Mouse (Mus musculus) limb, embryonic 15.5 days (tissue): ENCODE results near the gene Ccdc8. TPM values are rescaled to one million over a fixed set of nuclear protein-coding genes. Genes with fewer than 3 reads are reported as not detected.
"Not testable (repeated sequence)": the region's sequence is repeated elsewhere in the genome, so short reads cannot be mapped to it uniquely, and the experiment has no call there.

Experiments
- ATAC-seq: fragments of 200-750 bp; cut with Nextera tagmentation; 2 replicates; pipeline ENCODE4 v1.8.0; 2017; ENCODE audit warnings: low read depth, moderate TSS enrichment; ENCODE audit not compliant: insufficient number of reproducible peaks, low FRiP score, low TSS enrichment
- H3K27ac ChIP-seq: fragments of 300-500 bp; sonication (generic); 2 replicates; pipeline ENCODE4 v1.5.1; 2015; ENCODE audit warnings: moderate library complexity, mild to moderate bottlenecking, inconsistent platforms
- H3K27me3 ChIP-seq: fragments of 300-500 bp; sonication (generic); 2 replicates; pipeline ENCODE4 v1.6.1; 2015; ENCODE audit warnings: inconsistent platforms
- H3K36me3 ChIP-seq: fragments of 300-500 bp; sonication (generic); 2 replicates; pipeline ENCODE4 v1.6.1; 2015; ENCODE audit warnings: inconsistent platforms
- H3K4me1 ChIP-seq: fragments of 300-500 bp; sonication (generic); 2 replicates; pipeline ENCODE4 v1.6.1; 2015; ENCODE audit warnings: inconsistent platforms
- H3K4me2 ChIP-seq: fragments of 300-500 bp; sonication (generic); 2 replicates; pipeline ENCODE4 v1.6.1; 2015; ENCODE audit warnings: mild to moderate bottlenecking, inconsistent platforms
- H3K4me3 ChIP-seq: fragments of 300-500 bp; sonication (generic); 2 replicates; pipeline ENCODE4 v1.5.1; 2015; ENCODE audit warnings: mild to moderate bottlenecking, inconsistent platforms
- H3K9ac ChIP-seq: fragments of 300-500 bp; sonication (generic); 2 replicates; pipeline ENCODE4 v1.6.1; 2015; ENCODE audit warnings: inconsistent platforms
- H3K9me3 ChIP-seq: fragments of 300-500 bp; sonication (generic); 2 replicates; pipeline ENCODE4 v1.6.1; 2016; ENCODE audit warnings: inconsistent platforms
- WGBS: fragments of 180-500 bp; shearing (Covaris S2); methylation state at CpG from one replicate; pipeline ENCODE4 v1.1.7; 2015; 5-methylcytosine and 5-hydroxymethylcytosine counted together
- polyA plus RNA-seq: library from polyadenylated mRNA; unstranded; fragments of >200 nt; fragmentation: Nextera tagmentation; extraction: Ambion mirVana; gene quantifications from 2 replicates; pipeline ENCODE4 v1.2.1, GENCODE M21; 2015

The Ccdc8 gene
- polyA plus RNA-seq, 1 experiment from 2014 or later = 40.8 TPM

- Histone ChIP-seq H3K4me3 (no peak overlapping the region), H3K36me3 (no peaks in the 10 kb centered on the region), H3K4me1 (peaks cover 44% of the 10 kb centered on the region), H3K27ac (no peak overlapping the region), H3K4me2 (0 out of 2 replicates have a peak overlapping the region, but pooled peaks have one; percentile 8), H3K9me3 (no peaks in the 10 kb centered on the region), H3K27me3 (peaks cover 33% of the 10 kb centered on the region), H3K9ac (no peak overlapping the region)
- WGBS = 24% methylated on average over 18 of the region's 18 CpGs
- ATAC-seq = peak; percentile 40; the same call in 1 of the 2 replicates
Observed at GRCm38 (mm10) chr7:16950861-16951635, 41.5 kb upstream of the Ccdc8 start.

DNA sequence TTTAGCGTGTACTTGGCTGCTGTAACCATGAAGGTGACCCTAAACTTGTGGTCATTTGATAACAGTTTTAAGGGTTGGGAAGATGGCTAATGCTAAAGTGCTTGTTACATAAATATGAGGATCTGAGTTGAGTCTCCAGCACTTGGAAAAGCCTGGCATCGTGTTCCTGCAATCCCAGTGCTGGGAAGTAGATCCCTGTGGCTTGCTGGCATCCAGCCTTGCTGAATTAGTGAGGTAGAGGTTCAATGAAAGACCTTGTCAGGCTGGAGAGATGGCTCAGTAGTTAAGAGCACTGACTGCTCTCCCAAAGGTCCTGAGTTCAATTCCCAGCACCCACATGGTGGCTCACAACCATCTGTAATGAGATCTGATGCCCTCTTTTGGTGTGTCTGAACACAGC is 38.7 kb upstream of the Ccdc8 start:
- not testable (repeated sequence) for H3K4me3 ChIP-seq, H3K36me3 ChIP-seq, H3K9ac ChIP-seq, H3K4me2 ChIP-seq, H3K9me3 ChIP-seq, H3K27ac ChIP-seq, ATAC-seq
- 63% methylated on average over 2 of the region's 2 CpGs for WGBS
- Histone ChIP-seq H3K27me3 (peaks cover 12% of the 10 kb centered on the region), H3K4me1 (peaks cover 17% of the 10 kb centered on the region)

DNA sequence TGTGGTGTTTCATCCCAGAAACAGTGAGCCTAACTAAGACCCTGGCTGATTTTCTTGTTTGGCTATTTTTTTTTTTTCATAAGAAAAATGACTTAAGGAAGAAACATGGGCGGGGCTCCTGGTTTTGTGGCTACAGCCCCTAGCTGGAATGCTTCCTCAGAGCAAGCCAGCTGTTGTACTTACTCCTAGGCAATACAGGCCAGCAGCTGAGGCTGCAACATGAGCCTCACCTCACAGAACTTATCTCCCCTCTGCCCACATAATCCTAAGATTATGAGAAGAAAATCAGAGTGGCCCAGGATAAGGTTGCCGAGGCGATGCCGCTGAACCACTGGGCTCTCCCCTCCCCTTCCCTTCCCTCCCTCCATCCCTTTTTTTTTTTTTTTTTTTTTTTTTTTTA is 36.8 kb upstream of the Ccdc8 start:
- H3K27me3 ChIP-seq = no peaks in the 10 kb centered on the region
- no peak overlapping the region for H3K4me2 ChIP-seq
- no peak overlapping the region for H3K27ac ChIP-seq
- no peak overlapping the region for H3K4me3 ChIP-seq
- H3K9me3 ChIP-seq = no peaks in the 10 kb centered on the region
- H3K9ac ChIP-seq = no peak overlapping the region
- no peaks in the 10 kb centered on the region for H3K36me3 ChIP-seq
- peaks cover 8% of the 10 kb centered on the region for H3K4me1 ChIP-seq
- WGBS = 89% methylated on average over 4 of the region's 4 CpGs
- ATAC-seq = no peak

- ATAC-seq = no peak
- Histone ChIP-seq H3K36me3 (no peaks in the 10 kb centered on the region), H3K4me1 (peaks cover 5% of the 10 kb centered on the region; the same call in 1 of the 2 replicates), H3K4me2 (no peak overlapping the region), H3K27ac (peak overlapping the region; percentile 18; the same call in 1 of the 2 replicates), H3K4me3 (no peak overlapping the region), H3K27me3 (no peaks in the 10 kb centered on the region), H3K9me3 (no peaks in the 10 kb centered on the region), H3K9ac (no peak overlapping the region)
- 55% methylated on average over 15 of the region's 15 CpGs for WGBS
Observed at GRCm38 (mm10) chr7:16956410-16957265, 35.9 kb upstream of the Ccdc8 start.

- ATAC-seq = no peak
- no peak within 1 kb of the TSS for H3K4me2 ChIP-seq
- H3K4me1 ChIP-seq = peaks cover 5% of the 10 kb centered on the region; the same call in 1 of the 2 replicates
- no peaks in the 10 kb centered on the region for H3K36me3 ChIP-seq
- no peak within 1 kb of the TSS for H3K27ac ChIP-seq
- no peaks in the 10 kb centered on the region for H3K9me3 ChIP-seq
- no peaks in the 10 kb centered on the region for H3K27me3 ChIP-seq
- 24% methylated on average over 17 of the region's 17 CpGs for whole genome bisulfite sequencing
- no peak within 1 kb of the TSS for H3K4me3 ChIP-seq
- no peak within 1 kb of the TSS for H3K9ac ChIP-seq
Observed at GRCm38 (mm10) chr7:16959539-16960187, 32.8 kb upstream of the Ccdc8 start, which contains the start of gene Pnmal1. Pnmal1 (plus strand) TSS chr7:16959679.

DNA sequence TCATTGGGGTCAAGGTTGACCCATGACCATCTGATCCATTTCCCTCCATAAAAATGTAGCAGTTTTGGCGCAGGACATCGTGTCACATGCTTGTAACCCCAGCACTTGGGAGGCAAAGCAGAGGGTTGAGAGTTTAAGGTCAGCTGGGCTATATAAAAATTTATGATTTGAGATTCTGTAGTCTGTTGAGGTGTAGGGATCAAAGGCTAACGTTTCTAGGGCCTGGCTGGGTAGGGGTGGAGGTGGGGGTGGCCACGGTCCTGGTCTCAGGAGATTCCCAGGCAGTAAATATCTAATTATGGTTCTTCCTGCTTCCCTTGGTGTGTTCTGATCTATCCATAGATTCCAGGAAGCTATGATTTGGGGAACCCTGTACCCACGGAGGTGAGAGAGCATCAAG is 30.8 kb upstream of the Ccdc8 start:
- H3K4me3 ChIP-seq = no peak overlapping the region
- 67% methylated on average over 5 of the region's 5 CpGs for WGBS
- peaks cover 5% of the 10 kb centered on the region; the same call in 1 of the 2 replicates for H3K4me1 ChIP-seq
- no peak overlapping the region for H3K9ac ChIP-seq
- no peaks in the 10 kb centered on the region for H3K9me3 ChIP-seq
- no peaks in the 10 kb centered on the region for H3K27me3 ChIP-seq
- H3K4me2 ChIP-seq = no peak overlapping the region
- H3K36me3 ChIP-seq = no peaks in the 10 kb centered on the region
- ATAC-seq = no peak
- H3K27ac ChIP-seq = no peak overlapping the region

GRCm38 (mm10) chr7:16968414-16968813 is 24.1 kb upstream of the Ccdc8 start:
- no peak for ATAC-seq
- no peak overlapping the region for H3K4me3 ChIP-seq
- H3K9me3 ChIP-seq = no peaks in the 10 kb centered on the region
- H3K4me1 ChIP-seq = no peaks in the 10 kb centered on the region
- no peak overlapping the region for H3K4me2 ChIP-seq
- H3K9ac ChIP-seq = no peak overlapping the region
- no peaks in the 10 kb centered on the region for H3K27me3 ChIP-seq
- WGBS = 78% methylated on average over 6 of the region's 6 CpGs
- no peaks in the 10 kb centered on the region for H3K36me3 ChIP-seq
- H3K27ac ChIP-seq = no peak overlapping the region

DNA sequence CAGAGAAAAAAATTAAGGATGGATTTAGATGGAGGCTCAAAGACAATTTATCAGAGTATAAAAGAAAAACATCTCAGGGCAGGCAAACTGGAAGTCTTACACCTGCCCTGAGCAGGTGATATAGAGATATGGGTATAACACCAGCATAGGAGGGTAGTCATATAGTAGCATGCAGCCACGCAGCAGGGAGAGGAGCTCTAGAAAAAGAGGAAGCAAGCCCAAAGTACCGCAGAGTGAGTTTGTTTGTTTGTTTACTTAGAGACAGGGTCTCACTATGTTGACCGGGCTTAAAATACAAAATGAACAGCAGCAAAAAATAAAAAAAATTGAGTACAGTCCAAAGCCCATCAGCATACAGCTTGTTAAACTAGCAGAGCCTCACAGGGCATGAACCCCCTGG is 21.3 kb upstream of the Ccdc8 start:
- Histone ChIP-seq H3K36me3 (no peaks in the 10 kb centered on the region), H3K9me3 (no peaks in the 10 kb centered on the region), H3K27me3 (no peaks in the 10 kb centered on the region), H3K27ac (no peak overlapping the region), H3K4me3 (no peak overlapping the region), H3K9ac (no peak overlapping the region), H3K4me2 (no peak overlapping the region), H3K4me1 (no peaks in the 10 kb centered on the region)
- 84% methylated on average over 3 of the region's 3 CpGs for WGBS
- no peak for ATAC-seq

GRCm38 (mm10) chr7:16974018-16974417 is 18.5 kb upstream of the Ccdc8 start:
- WGBS = 60% methylated on average over 6 of the region's 6 CpGs

DNA sequence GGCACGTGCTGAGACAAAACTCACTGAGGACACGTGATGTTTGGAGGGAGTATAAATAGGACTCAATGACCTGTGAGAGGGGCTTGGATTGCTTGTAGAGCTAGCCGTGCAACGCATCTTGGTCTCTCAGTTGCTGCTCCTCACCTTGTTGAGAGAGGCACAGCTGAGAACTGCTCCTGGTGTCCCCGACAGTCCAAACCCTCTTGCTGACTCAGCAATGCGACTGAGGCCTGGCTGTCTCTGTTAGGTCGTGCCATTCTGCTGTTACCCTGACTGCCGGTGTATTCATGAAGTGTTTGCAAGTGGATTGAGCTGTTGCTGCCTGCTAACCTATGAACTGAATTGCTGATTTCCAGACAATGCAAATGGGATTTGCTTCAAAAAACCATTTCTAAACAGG is 16.2 kb upstream of the Ccdc8 start:
- Histone ChIP-seq H3K36me3 (no peaks in the 10 kb centered on the region), H3K4me1 (peaks cover 10% of the 10 kb centered on the region), H3K27me3 (no peaks in the 10 kb centered on the region)

More at GRCm38 (mm10) chr7:16974018-16974417, 18.5 kb upstream of the Ccdc8 start:
- Histone ChIP-seq H3K9me3 (no peaks in the 10 kb centered on the region), H3K27me3 (no peaks in the 10 kb centered on the region), H3K36me3 (no peaks in the 10 kb centered on the region), H3K4me2 (no peak overlapping the region), H3K9ac (no peak overlapping the region), H3K4me1 (no peaks in the 10 kb centered on the region), H3K4me3 (no peak overlapping the region), H3K27ac (no peak overlapping the region)
- no peak for ATAC-seq

DNA sequence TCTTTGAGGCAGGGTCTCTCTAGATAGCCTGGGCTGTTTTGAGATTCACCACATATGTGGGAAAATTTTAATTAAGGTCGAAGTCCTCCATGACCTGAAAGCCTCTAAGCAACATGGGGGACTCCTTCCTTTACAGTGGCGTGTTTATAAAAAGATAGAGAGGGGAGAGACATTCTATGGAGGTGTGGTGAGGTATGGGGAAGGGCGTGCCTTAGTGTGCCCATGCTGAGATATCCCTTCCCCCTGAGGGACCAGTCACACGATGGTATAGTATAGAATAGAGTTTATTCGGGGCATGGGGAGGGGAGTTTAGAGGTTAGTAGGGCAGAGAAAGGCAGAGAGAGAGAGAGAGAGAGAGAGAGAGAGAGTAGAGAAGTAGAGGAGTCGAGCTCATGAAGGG is 14.3 kb upstream of the Ccdc8 start:
- Histone ChIP-seq H3K4me1 (peaks cover 16% of the 10 kb centered on the region), H3K27me3 (no peaks in the 10 kb centered on the region), H3K9ac (no peak overlapping the region), H3K4me3 (no peak overlapping the region), H3K27ac (no peak overlapping the region), H3K9me3 (no peaks in the 10 kb centered on the region), H3K36me3 (no peaks in the 10 kb centered on the region), H3K4me2 (no peak overlapping the region)
- no peak for ATAC-seq
- 81% methylated on average over 6 of the region's 6 CpGs for WGBS

More for the DNA sequence above, 16.2 kb upstream of the Ccdc8 start:
- Histone ChIP-seq H3K4me3 (no peak overlapping the region), H3K4me2 (no peak overlapping the region), H3K9ac (no peak overlapping the region), H3K27ac (no peak overlapping the region), H3K9me3 (no peaks in the 10 kb centered on the region)
- no peak for ATAC-seq
- WGBS = 68% methylated on average over 8 of the region's 8 CpGs
